Mouse (Mus musculus) ovary, postnatal 10 days (tissue): Measurements from ENCODE around the gene Asna1.

ENCODE experiments used
- DNase-seq: peaks from one replicate; pipeline ENCODE4 v3.0.0; 2022; ENCODE audit warnings: low spot score

Asna1 gene

DNA sequence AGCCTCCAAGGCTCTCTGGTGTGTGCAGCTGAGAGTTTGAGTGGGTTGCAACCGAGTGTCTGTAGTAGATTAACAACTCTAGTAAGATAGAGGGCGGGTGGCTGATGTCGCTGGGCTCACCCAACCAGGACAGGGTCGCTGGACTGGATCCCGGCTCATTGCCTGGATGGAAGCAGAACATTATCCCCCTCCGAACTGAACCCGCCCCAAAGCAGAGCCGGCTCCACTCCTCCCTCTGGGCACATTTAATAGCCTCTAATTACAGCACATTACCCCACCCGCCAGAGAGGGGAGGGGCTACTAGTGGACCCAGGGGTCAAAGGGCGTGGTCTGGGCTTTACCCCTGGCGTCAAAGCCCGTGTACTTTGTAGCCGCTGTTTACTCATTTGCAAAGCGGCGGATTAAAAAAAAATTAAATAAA, 35.8 kb downstream of the Asna1 start:
- DNase-seq = no peak

DNA sequence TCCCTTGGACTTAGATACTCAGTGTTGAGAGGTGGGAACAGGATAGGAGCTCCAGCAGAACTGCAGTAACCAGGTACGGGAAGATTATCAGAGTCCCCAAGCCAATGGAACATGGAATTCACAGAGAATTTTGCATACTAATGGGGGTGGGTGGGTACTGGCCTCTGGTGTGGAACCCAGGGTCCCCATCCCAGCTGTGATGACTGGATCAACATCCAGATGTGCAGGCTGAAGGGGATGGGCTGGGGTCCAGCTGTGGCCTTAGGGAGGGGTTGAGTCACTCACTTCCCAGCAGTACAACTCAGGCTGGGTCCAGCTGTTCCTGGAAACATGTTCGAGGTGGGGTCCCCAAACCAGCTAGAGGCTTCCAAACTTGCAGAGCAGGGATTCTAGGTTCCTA, 37.2 kb downstream of the Asna1 start:
- no peak for DNase-seq

DNA sequence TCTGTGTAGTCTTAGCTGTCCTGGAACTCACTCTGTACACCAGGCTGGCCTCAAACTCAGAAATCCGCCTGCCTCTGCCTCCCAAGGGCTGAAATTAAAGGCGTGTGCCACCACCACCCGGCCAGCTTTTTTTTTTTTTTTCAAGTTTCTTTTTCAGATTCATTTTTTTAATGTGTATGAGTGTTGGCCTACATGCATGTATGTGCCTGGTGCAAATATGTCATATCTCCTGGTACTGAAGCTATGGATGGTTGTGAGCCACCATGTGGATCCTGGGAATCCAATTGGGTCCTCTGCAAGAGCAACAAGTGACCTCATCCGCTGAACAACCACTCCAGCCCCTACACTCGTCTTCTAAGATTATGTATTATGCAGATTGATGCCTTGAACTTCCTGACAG, 37.7 kb downstream of the Asna1 start:
- no peak for DNase-seq

DNA sequence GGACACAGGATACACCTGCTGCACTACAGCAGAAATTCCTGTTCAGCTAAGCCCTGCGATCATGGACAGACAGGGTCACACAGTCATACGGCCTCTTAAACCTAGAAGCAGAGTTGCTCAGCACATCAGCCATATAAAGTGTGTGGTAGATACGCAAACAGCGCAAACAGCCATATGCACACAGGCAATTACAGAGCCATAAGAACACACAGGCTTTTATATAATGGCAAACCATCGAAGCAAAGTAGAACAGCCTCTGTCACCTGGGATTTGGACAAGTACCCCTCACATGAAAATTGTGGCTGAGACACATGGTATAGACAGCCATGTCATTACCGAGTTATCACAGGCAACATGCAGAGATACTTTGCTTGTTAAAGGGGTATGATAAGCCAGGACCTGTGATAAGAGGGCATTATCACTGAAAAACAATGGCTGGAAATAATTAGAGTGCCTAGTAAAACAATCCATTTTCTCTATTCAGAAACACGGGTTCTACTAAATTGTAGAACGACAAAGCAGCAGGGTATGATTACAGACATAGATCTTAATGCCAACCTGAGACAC, 38.6 kb downstream of the Asna1 start:
- no peak for DNase-seq

DNA sequence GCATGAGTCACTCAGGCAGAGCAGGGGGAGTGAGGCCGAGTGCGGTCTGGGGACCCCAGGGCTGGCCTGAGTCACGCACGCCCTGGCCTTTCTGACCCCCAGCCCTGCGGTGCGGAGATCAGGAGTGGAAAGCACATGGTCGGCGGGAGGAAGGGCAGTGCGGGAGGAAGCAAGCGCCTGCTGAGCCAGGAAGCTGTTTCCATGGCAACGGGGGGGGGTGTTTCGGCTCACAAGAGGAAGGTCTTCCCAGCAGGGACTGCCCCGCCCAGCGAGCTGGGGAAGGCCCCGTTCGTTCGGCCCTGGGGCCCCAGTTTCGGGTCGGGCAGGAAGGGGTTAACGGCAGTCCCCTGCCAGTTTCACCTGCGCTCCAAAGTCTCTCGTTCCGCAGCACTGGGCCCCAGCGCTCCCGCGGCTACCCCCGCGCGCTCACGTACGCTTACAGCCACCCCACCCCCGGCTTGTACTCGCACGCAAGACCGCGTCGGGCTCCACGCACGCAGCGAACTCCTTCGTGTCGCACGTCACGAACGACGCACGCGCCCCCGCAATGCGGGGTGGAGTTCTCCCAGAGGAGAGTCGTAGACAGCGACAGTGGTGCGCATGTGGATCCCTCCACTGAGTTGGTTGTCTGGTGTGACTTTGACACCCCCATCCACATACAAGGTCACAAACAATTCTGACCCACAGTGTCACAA, 39.2 kb downstream of the Asna1 start:
- DNase-seq = no peak

DNA sequence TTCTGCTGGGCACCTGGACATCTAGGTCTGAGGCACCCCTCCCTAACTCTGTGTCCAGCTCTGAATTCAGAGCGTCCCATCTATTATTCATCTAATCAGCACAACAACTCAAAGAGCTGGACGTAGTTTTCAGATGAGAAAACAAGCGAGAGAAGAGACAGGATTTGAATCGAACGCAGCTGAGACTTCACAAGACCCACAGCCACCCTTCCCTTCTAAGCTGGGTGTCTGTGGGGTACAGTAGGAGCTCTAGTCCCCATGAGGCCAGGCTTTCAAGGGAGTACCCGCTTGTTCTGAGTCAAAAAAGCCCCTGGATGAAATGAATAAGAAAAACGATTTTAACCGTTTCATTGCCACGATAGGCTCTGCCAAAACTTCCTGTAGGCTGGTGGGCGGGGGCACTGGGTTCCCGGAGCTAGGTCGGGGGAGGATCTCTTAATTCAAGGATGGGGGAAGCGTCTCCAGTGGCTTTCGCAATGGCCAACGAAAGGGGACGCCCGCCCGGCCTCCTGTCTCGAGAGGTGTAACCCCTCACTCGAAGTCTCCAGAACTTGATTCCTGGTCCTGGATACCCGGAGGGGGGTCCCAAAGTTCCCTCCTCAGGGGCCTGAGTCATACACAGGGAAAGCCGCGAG, 39.9 kb downstream of the Asna1 start:
- DNase-seq = no peak

DNA sequence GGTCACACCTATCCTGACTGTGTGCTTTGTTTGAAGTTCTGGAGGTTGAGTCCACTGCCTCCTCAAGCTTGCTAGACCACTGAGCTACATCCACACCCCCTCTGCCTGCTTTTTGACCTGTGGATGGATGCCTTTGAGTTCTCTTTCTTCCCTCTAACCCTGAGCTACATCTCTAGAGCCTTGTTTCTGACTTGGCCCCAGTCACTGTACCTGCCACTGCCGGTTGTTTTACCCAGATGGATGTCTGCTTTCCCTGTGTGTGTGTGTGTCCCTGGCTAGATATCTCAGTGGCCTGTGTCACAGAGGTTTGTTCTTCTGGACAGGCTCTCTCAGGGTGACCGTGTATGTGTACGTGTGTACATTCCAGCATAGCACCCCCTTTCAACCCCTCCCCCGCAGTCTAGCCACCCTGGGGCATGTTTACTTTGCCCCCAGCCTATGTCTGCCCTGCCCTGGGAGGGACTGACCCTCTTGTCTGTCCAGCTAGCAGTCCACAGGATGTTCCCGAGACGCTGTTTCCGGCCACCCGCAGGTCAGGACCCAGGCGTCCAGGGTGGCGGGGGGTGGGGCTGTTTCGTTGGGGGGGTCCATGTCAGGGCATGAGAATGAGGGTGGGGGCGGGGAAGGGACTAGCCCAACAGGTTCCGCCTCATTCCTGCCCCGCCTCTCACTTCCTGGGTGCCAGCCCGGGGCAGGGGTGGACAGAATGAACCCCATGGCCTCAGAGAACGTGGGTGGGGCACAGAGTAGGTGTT, 40.6 kb downstream of the Asna1 start:
- no peak for DNase-seq

DNA sequence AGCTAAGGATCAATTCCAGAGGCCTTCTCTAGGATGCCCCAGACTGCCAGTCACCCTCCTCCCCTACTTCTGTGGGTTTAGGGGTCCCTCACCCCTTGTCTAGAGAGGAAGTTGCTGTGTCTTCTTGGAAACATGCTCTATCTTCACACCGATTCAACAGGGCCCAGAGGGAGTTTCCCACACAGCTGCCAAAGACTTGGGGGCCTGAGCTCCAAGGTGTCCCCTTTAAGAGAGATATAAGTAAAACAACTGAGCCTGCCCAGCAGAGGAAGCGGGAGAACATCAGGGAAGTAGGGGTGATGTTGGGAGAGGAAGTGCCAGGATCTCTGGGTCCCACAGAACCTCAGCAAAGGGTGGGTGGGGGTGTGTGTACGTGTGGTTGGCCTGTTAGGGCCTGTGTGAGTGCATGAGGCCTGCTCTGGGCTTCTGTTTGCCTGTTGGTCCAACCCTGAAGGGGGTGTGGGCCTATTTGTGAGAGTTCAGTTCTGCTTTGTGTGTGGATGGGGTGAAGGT, 42.5 kb downstream of the Asna1 start:
- DNase-seq = no peak

DNA sequence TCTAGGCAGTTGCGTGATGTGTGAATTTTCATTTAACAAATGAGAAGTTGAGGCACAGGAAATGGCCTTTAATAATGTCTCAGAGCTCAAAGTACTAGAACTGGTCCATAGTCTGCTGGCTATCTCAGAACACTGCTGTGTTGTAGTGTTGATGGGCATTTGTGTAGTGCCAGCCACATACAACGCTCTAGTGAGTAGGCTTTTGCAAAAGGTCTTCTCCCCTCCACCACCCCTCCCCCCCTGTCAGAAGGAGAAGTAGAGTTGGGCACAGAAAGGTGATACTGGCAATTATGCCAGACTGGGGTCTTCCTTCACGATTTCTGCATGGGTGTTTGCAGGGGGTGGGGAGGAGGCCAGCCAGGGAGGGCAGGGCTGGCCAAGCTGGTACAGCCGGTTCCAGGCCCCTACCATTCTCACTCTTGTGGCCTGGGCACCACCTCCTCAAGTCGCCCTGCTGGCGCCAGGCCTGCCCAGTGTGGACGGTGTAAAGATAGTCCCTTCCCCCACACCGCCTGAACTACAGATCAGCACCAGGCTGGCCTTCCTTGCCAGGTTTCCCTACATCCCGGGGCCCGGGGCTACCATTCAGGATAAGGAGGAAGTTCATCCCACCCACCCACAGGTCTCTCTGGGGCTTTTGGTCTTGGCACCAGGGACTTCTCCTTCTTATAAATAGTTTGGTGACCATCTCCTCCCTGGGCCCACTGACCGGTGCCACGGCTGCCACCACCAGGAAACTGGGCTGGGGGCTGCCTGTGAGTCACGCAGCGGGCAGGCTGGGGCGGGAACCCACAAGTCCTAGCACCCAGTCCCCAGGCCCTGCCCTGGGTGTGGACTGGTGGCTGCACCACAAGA, 43.2 kb downstream of the Asna1 start:
- DNase-seq = no peak

DNA sequence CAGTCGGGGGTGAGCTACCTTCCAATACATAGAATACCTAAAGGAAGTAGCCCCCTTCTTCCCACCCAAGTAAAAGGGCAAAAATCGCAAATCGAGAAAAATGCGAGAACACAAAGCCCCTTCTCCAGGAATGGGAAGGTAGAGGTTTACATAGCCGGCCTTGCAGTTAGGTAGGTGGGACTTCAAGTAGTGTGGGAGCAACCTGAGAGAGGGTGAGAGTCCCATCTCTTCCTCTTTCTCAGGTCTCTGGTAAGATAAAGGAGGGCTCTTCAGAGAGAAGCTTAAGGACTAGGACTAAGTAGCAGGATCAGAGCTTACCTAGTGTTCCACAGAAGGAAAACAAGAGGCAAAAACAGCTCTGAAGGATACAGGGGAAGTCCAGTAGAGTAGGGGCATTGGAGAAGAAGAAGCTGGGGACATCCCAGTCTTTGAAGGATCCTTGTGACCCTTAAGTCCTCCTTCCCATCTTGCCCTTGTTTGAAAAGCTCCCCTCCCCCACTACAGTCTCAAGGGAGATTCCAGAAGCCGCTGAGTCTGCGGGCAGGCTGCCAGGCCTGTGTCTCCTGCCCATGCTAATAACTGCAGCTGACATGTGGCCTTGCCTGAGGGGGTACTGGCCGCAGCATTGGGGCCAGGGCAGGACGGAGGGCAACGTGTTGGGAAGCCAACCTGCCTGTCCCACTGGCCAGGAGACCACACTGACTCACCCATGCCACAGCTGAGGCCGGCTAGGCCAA, 44.3 kb downstream of the Asna1 start:
- no peak for DNase-seq

DNA sequence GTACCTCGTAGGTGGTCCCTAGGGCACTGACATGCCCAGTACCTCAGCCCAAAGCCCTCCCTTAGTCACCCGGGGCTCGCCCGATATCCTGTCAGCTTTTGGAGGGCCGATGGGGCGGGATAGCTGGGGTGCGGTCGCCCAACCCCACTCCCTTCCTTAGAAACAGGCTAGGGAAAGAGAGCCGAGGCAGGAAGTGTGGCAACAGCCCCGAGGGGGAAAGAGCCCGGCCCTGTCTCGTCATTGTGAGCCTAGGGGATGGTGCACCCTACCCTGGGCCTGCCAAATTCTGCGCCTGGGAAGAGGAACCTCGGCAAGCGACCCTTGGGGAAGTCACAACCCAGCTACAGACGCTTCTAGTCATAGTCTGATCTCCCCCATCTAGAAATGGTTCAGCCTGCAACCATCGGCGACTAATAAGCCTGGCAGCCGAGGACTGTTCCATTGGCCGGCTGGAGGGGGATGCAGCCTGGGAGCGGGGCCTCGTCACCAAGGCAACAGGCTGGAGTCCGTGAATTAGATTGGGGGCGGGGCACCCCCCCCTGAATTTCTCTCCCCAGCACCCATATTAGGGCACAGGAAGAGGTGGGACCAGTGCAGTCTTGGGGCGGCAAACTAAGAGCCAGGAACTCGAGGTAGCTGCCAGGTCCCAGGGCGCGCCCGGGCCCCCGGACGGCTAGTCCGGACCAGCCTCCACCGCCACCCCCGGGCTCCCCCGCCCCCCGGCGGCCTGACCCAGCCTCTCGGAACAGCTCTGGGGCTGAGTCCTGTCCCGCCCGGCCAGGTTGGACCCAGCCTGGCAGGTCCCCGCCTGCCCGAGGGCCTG, 45.3 kb downstream of the Asna1 start:
- DNase-seq = peak; percentile 76

DNA sequence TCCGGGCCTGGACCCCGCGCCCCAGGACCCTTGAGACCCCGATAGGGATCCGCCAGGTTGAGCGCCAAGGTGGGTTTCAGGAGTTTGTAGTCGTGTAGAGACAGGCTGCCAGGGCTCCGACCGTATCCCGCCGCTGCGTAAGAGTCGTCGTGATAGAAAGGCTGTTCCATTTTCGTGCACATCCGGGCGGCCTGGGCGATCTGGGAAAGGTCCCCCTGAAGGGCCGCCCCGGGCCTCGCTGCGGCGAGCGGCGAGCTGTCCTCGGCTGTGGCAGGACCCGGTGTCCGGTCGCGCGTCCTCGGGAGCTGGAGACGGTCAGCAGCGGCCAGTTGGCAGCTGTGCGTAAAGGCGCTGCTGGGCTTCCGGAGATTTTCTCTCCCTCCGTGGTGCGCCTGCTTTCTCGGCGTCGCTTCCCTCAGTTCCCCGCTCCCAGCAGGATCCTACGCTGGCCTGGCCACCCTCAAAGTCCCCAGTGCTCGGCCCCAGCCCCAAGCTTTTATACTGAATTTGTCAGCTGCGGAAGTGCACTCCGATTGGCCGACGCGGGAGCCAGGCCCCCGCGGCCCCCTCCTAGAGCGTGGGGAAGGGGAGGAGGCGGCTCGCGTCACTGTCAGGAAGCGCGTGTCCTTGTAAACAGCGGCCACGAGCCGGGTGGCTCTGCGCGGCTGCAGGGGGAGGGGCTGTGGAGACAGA, 46.7 kb downstream of the Asna1 start, which contains the start of gene Junb:
Junb (minus strand) TSS at position 471 of the 693 bp plus-strand sequence.
- peak; percentile 94 for DNase-seq

DNA sequence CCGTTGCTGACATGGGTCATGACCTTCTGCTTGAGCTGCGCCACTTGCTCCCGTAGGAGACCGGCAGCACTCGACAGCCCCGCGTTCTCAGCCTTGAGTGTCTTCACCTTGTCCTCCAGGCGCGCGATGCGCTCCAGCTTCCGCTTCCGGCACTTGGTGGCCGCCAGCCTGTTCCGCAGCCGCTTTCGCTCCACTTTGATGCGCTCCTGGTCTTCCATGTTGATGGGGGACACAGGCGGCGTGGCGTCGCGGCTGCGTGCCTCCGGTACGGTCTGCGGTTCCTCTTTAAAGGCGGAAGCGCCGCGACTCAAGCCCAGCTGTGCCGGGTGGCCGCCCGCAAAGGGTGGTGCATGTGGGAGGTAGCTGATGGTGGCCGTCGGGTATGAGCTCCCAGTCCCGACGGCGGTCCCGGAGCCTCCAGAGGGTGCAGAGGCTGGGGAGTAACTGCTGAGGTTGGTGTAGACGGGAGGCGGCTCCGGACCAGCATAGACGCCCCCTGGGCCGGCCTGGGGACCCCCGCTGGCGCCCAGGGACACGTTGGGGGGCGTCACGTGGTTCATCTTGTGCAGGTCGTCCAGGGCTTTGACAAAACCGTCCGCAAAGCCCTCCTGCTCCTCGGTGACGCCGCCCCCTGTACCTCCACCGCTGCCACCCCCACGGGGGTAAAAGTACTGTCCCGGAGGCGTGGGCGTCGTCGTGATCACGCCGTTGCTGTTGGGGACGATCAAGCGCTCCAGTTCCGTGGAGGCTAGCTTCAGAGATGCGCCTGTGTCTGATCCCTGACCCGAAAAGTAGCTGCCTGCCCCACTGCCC, 47.4 kb downstream of the Asna1 start:
- DNase-seq = no peak

DNA sequence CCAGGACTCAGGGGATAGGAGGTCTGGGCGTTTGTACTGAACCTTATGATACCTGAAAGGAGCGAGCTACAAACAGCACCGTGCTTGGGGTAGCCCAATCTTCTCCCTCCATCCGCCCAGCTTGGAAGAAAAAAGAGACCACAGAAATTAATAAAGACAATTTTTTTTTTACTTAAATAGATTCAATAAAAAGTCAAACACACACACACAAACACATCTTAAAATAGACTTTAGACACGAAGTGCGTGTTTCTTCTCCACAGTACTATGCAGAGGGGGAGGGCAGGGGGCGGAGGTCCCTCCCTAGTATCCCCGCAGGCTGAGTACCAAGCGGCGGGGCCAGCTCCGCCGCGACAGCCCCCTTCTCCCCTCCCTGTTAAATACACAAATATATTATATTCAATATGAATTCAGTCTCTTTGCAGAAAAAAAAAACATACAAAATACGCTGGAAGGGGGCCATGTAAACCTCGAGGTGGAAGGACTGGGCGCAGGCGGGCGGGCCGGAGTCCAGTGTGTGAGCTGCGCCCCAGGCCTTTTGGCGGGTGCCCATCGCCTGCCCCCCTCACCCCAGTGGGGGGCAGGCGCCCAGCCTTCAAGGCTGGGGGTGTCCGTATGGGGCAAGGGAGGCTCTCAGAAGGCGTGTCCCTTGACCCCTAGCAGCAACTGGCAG, 48.2 kb downstream of the Asna1 start:
- no peak for DNase-seq

DNA sequence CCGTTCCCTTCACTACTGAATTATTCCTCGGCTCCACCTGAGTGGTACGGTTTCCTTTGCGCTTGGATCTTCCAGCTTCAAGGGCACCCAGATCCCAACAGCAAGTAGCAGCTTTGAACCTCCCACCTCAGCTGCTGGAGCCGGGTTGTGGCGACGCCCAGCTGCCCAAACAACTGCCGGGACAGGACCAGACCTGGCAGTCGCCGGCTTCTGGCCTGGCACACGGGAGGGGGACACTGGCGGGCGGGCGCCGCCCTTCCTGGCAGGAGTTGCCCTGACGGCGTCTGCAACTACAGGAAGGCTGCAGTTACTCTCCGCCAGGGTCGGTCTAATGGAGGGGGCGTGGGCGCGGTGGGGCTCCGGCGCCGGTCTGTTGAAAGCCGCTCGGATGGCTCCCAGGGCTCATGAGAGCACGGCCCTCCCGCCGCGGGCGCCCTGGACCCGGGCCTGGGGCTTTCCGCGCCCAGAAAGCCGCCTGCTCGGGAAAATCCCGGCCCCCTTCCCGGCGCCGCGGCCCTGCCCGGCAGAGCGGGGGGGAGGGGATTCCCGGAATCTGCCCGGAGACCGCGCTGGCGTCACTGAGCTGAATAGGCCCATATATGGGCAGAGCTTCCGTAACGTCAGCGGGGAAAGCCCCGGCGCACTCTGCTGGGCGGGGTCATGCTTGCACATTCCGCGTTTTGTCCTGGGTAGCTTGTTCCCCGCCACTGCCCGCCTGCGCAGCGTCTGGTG, 48.9 kb downstream of the Asna1 start:
- peak; percentile 80 for DNase-seq

DNA sequence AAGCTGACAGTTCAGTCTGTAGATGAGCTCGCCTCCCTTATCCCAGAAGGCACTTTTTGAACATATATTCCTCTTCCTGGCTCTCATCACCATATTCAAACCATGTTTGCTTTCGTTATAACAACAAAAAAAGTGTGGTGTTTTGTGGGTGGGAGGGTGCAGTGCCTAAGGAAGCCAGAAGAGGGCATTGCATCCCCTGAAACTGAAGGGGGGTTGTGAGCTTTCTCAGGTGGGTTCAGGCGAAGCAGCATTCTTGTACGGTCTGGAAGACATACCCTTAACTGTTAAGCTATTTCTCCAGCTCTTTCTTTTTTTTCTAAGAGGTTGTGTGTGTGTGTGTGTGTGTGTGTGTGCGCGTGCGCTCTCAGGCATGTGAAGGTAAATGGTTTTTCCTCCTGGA, 49.6 kb downstream of the Asna1 start:
- no peak for DNase-seq

DNA sequence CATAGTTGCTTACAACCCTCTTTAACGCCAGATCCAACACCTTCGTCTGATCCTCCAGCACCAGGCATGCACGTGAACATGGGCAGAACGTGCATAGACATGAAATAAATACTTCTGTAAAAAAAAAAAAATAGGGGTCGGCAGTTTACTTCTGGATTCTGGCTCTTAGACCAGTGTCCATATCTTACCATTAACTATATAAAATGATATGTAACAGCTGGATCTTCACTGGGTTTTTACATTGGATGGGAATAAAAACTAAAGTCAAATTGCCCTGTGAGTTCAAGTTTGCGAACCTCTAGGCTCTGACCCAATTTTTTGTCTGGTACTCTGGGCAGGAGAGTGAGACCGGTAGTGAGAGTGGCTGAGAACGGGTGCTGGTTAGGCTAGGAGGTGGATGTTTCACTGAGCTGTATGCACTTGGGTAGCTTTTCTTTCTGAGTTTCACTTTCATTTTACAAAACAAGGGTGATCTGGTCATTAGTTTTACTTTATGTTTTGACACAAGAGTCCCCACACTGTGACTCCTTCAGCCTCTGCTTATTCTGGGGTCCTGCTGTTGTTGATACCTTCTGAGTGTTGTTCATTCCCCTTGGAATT, 50.4 kb downstream of the Asna1 start:
- no peak for DNase-seq
